Mouse (Mus musculus) lung, postnatal 0 days (tissue): Measurements from ENCODE around the gene Zscan29.

Experiments used
- CTCF ChIP-seq: IDR thresholded peaks from 2 replicates; pipeline ENCODE4 v1.5.1; 2016; ENCODE audit warnings: antibody characterized with exemption, mild to moderate bottlenecking
- EP300 ChIP-seq: IDR thresholded peaks from 2 replicates; pipeline ENCODE4 v1.6.1; 2016; ENCODE audit warnings: antibody characterized with exemption, mild to moderate bottlenecking, control low read depth

DNA sequence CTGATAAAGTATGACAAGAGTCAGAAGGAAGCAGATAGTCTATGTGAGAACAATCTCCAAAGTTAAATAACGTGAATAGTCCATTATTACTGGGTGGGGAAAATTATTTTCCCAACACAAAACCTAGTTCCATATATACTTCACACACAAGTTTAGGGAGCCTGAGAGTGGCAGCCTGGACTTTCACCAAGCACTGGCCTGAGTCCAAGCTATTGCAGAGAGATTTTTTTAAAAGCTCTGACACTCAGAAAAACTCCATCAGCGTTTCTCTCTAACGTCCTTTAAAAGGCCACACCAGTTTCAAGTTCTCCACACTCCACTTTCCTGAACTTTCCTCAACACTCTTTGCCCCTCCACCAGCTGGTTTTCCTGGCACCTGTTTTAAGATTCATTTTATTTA, 43.6 kb upstream of the Zscan29 start:
- no peak for TF ChIP-seq EP300
- no peak for TF ChIP-seq CTCF
